Mouse (Mus musculus): ENCODE results near the gene Lgi4.

DNA sequence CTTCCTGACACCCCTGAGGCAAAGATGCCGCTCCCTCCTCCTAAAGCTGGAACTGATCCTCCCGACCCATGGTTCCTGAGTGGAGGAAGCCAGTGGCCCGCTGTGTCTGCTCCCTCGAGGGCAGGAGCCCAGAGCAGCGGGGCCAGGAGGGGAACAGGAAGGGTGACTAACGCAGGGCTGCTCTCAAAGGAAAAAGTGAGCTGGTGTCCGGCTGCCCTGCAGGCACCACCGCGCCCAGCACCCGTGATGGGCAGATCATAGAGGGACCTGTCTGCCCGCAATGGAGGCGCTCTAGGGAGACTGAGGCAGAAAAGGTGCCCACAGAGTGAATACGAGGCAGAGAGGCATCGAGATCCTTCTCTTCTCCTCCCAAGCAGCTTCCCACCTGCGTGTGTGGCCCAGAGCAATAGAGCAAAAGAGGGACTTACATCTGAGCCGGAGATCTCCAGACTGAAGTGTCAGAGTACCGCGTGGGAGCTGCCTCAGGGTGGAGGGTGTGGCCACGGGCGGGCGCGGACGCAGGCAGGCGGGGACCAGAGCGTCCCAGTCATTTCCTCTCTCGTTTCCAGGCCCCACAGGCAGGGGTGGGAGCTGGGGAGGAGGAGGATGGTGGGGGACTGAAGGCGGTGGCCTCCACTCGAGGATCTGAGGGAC is 17.4 kb upstream of the Lgi4 start:
- TF ChIP-seq CTCF (IDR thresholded peaks at IDR 0.05; ENCODE audit: extremely low read depth, insufficient read depth, low read length) (no peak), POLR2A (IDR thresholded peaks at IDR 0.05; ENCODE audit: extremely low read depth, insufficient read depth, low read length) (no peak)
